Mouse (Mus musculus) liver, embryonic 11.5 days (tissue): ENCODE data around the gene Hdac1. TPM values are rescaled to one million over a fixed set of nuclear protein-coding genes. Genes with fewer than 3 reads are reported as not detected.

ENCODE experiments used
- ATAC-seq: fragments of 200-750 bp; cut with Nextera tagmentation; replicated peaks from 2 replicates; pipeline ENCODE4 v1.8.0; 2017; ENCODE audit warnings: moderate number of reproducible peaks, mild to moderate bottlenecking, moderate TSS enrichment, moderate library complexity; ENCODE audit not compliant: low FRiP score
- DNase-seq: peaks from one replicate; pipeline ENCODE4 v3.0.0-alpha.2; 2017; ENCODE audit warnings: low spot score
- H3K27ac ChIP-seq: fragments of 300-500 bp; sonication (generic); 2 replicates; pipeline ENCODE4 v1.5.1; 2014; ENCODE audit warnings: mild to moderate bottlenecking, low read depth, low read length, control low read depth
- H3K27me3 ChIP-seq: fragments of 300-500 bp; sonication (generic); replicated peaks from 2 replicates; pipeline ENCODE4 v1.6.1; 2014; ENCODE audit warnings: low read length, mixed read lengths; ENCODE audit not compliant: control insufficient read depth, insufficient read depth
- H3K36me3 ChIP-seq: fragments of 300-500 bp; sonication (generic); 2 replicates; pipeline ENCODE4 v1.6.1; 2014; ENCODE audit warnings: mild to moderate bottlenecking, low read length, moderate library complexity, mixed read lengths; ENCODE audit not compliant: control insufficient read depth, insufficient read depth
- H3K4me1 ChIP-seq: fragments of 300-500 bp; sonication (generic); replicated peaks from 2 replicates; pipeline ENCODE4 v1.6.1; 2014; ENCODE audit warnings: low read length, mixed read lengths; ENCODE audit not compliant: control insufficient read depth, insufficient read depth
- H3K4me2 ChIP-seq: fragments of 300-500 bp; sonication (generic); 2 replicates; pipeline ENCODE4 v1.6.1; 2014; ENCODE audit warnings: mild to moderate bottlenecking, control low read depth, moderate library complexity
- H3K4me3 ChIP-seq: fragments of 300-500 bp; sonication (generic); 2 replicates; pipeline ENCODE4 v1.5.1; 2014; ENCODE audit warnings: low read depth, low read length, control low read depth
- H3K9ac ChIP-seq: fragments of 300-500 bp; sonication (generic); 2 replicates; pipeline ENCODE4 v1.6.1; 2014; ENCODE audit warnings: low read depth, low read length, control low read depth
- H3K9me3 ChIP-seq: fragments of 300-500 bp; sonication (generic); 2 replicates; pipeline ENCODE4 v1.6.1; 2016; ENCODE audit warnings: low read length, inconsistent platforms, mixed read lengths; ENCODE audit not compliant: control insufficient read depth
- WGBS: fragments of 180-500 bp; shearing (Covaris S2); extraction: QIAGEN DNeasy Blood & Tissue Kit; methylation state at CpG from one replicate; pipeline ENCODE4 v1.1.7; 2014; 5-methylcytosine and 5-hydroxymethylcytosine counted together
- polyA plus RNA-seq: library from polyadenylated mRNA; unstranded; fragments of >200 nt; fragmentation: Nextera tagmentation; extraction: Ambion mirVana; gene quantifications from 2 replicates; pipeline ENCODE4 v1.2.1, GENCODE M21; 2014

The Hdac1 gene
- polyA plus RNA-seq, 1 experiment from 2014 or later = 215 TPM

DNA sequence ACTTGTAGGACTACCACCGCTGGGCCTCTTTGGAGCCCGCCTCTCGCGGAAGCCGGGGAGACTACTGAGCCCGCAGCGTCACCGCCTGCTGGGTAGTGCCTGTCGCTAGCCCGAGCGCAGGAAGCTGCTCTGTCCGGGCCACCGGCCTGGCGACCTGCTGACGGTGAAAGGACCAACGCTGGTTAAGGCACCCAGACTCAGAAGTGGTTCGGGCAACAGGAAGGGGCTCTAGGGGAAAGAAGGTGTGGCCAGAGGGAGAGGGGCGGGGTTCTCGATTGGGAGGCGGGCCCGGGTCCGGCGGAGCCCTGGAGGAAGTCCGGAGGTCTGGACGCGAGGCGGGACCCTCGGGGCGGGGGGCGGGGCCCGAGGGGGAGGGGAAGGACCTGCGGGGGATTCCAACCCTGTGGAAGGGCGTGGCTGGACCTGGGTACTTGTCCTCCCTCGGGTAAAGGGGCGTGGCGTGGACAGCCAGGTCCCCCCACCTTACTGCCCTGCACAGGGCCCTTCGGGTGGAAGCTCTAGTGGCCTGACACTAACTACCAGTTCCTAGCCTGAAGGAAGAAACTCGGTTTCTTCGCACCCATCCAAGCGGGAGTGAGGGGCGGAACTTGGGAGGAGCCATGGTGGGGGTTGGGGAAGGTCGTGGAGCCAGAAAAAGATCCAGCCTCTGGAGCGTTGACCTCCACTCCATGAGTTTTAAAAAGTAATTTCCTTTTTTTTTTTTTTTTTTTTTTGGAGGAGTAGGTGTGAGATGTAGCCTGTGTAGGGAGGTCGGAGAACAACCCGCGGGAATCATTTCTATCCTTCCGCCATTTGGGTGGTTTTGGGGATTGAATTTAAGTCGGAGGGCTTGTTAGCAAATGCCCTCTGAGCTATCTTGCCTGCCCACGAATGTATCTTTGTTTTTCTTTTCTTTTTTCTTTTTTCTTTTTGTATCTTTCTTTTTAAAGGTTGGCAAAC, 41.6 kb downstream of the Hdac1 start:
- H3K36me3 ChIP-seq = no peaks in the 10 kb centered on the region
- H3K4me1 ChIP-seq = peaks cover 41% of the 10 kb centered on the region
- peak overlapping the region; percentile 76 for H3K9ac ChIP-seq
- peak overlapping the region; percentile 89 for H3K27ac ChIP-seq
- 2% methylated on average over 49 of the region's 49 CpGs for WGBS
- peak; percentile 82 for ATAC-seq
- no peaks in the 10 kb centered on the region for H3K27me3 ChIP-seq
- H3K4me3 ChIP-seq = peak overlapping the region; percentile 63
- peak overlapping the region; percentile 88 for H3K4me2 ChIP-seq
- peak; percentile 96 for DNase-seq
- H3K9me3 ChIP-seq = no peaks in the 10 kb centered on the region

DNA sequence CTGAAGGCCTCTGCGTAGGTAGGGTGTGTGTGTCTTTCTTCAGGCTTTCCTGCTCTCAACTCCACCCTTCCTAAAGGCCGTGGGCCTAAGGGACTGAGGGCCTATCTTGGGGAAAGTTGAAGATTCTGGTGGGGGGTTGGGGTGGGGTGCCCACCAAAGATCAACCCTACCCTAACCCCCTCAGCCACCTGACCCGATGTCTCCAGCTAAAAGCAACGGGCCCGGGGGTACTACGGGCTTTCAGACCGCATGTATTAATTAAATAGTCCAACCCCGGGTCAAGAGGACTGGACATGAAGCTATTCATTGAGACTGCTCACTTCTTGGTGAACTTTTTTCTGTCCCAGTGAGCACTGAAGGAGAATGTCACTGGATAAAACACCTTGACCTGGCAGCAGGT, 42.5 kb downstream of the Hdac1 start:
- peak overlapping the region; percentile 76 for H3K9ac ChIP-seq
- ATAC-seq = no peak
- H3K36me3 ChIP-seq = no peaks in the 10 kb centered on the region
- no peak for DNase-seq
- H3K27me3 ChIP-seq = no peaks in the 10 kb centered on the region
- H3K4me3 ChIP-seq = peak overlapping the region; percentile 63
- WGBS = 79% methylated on average over 8 of the region's 8 CpGs
- peak overlapping the region; percentile 89 for H3K27ac ChIP-seq
- peak overlapping the region; percentile 88 for H3K4me2 ChIP-seq
- no peaks in the 10 kb centered on the region for H3K9me3 ChIP-seq
- peaks cover 44% of the 10 kb centered on the region for H3K4me1 ChIP-seq

DNA sequence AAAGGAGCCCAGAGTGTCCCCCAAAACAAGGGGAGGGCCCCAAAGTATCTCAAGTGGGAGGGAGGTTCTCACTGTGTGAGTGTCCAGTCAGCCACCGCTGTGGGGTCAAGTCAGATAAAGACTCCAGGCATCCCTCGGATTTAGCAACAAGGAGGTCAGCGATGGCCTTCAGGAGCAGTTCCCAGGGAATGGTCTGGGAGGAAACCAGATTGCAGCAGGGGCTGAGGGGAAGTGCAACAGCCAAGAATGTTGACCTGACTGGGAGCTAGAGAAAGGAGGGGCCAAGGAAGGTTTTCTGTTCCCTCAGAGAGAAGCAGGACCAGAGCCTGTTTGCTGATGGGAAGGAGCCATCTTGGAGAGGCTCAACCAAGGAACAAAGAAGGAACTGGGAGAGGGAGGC, 43.6 kb downstream of the Hdac1 start:
- H3K9me3 ChIP-seq = no peaks in the 10 kb centered on the region
- no peak overlapping the region for H3K9ac ChIP-seq
- peak overlapping the region; percentile 75 for H3K27ac ChIP-seq
- peaks cover 40% of the 10 kb centered on the region for H3K4me1 ChIP-seq
- no peak for DNase-seq
- WGBS = 50% methylated on average over 3 of the region's 3 CpGs
- H3K4me2 ChIP-seq = no peak overlapping the region
- no peaks in the 10 kb centered on the region for H3K27me3 ChIP-seq
- H3K4me3 ChIP-seq = no peak overlapping the region
- no peak for ATAC-seq
- H3K36me3 ChIP-seq = no peaks in the 10 kb centered on the region

DNA sequence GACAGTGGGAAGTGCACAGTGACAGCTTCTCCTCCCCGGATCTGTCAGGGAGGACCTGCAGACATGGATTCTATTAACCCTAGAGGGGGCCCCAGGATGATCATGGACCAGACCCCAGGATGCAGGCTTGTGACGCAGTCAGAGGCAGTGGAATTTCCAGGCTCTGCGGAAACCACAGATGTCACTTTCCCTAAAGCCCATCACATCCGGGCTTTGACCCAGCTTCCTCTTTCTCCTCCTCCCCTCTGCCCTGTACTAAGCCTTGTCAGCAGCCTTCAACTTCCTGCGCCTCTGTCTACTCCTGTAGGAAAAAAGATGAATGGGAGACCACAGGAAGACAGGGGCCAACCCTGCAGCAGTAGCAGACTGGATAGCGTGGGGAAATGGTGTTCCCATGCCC, 45.9 kb downstream of the Hdac1 start:
- Histone ChIP-seq H3K36me3 (no peaks in the 10 kb centered on the region), H3K4me1 (peaks cover 25% of the 10 kb centered on the region), H3K27ac (peak overlapping the region; percentile 44; the same call in 1 of the 2 replicates), H3K4me2 (peak overlapping the region; percentile 0), H3K27me3 (peaks cover 8% of the 10 kb centered on the region), H3K4me3 (no peak overlapping the region), H3K9me3 (no peaks in the 10 kb centered on the region), H3K9ac (no peak overlapping the region)
- ATAC-seq (peak; percentile 16; the same call in 1 of the 2 replicates), DNase-seq (no peak)
- WGBS = 17% methylated on average over 6 of the region's 6 CpGs

DNA sequence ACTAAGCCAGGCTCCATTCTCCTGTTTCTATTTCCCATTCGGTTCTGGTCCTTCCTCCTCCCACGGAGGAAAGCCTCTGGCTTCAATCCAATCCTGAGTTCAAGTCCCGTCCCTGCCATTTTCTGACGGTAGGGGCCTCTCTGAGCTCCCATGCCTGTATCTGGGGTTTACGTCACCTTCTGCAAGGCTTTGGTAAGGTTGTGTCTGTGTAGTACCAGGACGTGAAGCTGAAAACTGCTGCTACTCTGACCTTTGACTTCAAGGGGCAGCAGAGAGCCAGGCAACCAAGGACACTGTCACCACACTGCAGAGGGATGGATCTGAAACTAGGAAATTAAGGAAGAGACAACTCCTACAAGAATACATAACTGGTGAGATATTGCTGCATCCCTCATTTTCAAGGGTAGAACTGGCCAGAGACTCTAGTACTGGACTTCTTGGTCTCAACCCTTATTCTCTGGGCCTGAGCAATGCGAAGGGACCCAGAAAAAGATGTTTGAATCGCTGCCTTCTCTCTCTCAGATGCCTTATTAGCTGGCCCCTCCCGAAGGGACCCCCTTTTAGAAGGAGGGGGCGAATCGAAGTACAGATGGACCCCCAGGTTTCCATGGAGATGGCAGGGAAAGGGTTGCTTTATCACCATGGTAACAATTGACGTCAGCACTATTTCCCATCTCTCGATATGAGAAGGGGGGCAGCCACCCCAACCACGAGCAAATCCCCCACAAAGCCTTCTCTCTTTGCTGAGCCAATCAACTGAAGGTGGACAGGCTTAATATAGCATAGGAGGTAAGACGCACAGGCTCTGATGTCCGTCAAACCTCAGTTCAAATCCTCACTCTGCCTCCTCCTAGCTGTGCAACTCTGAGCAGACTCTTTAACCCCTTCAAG, 46.6 kb downstream of the Hdac1 start:
- ATAC-seq (no peak), DNase-seq (no peak)
- no peaks in the 10 kb centered on the region for H3K9me3 ChIP-seq
- H3K4me3 ChIP-seq = no peak overlapping the region
- H3K27me3 ChIP-seq = peaks cover 15% of the 10 kb centered on the region
- H3K27ac ChIP-seq = peak overlapping the region; percentile 32
- no peaks in the 10 kb centered on the region for H3K36me3 ChIP-seq
- WGBS = 31% methylated on average over 16 of the region's 16 CpGs
- peak overlapping the region; percentile 0 for H3K4me2 ChIP-seq
- H3K4me1 ChIP-seq = peaks cover 30% of the 10 kb centered on the region
- no peak overlapping the region for H3K9ac ChIP-seq

DNA sequence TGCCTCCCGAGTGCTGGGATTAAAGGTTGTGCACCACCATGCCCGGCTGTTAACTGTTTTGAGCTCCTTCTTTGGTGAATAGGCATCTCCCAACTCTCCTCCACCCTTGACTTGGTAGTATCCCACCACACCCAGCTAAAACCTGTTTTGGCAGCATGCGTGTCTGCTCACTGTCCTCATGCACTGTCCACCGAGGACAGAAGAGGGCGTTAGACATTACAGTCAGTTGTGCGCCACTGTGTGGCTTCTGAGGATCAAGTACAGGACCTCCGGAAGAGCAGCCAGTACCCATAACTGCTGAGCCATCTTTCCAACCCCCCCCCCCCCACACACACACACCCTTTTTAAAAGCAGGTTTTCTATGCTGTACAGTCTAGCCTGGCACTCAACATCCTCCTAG, 47.8 kb downstream of the Hdac1 start:
- ATAC-seq = no peak
- Histone ChIP-seq H3K9ac (no peak overlapping the region), H3K4me1 (peaks cover 23% of the 10 kb centered on the region), H3K27ac (no peak overlapping the region), H3K9me3 (no peaks in the 10 kb centered on the region), H3K36me3 (no peaks in the 10 kb centered on the region), H3K27me3 (peaks cover 20% of the 10 kb centered on the region), H3K4me2 (no peak overlapping the region), H3K4me3 (no peak overlapping the region)
- WGBS = 64% methylated on average over 7 of the region's 7 CpGs
- no peak for DNase-seq

DNA sequence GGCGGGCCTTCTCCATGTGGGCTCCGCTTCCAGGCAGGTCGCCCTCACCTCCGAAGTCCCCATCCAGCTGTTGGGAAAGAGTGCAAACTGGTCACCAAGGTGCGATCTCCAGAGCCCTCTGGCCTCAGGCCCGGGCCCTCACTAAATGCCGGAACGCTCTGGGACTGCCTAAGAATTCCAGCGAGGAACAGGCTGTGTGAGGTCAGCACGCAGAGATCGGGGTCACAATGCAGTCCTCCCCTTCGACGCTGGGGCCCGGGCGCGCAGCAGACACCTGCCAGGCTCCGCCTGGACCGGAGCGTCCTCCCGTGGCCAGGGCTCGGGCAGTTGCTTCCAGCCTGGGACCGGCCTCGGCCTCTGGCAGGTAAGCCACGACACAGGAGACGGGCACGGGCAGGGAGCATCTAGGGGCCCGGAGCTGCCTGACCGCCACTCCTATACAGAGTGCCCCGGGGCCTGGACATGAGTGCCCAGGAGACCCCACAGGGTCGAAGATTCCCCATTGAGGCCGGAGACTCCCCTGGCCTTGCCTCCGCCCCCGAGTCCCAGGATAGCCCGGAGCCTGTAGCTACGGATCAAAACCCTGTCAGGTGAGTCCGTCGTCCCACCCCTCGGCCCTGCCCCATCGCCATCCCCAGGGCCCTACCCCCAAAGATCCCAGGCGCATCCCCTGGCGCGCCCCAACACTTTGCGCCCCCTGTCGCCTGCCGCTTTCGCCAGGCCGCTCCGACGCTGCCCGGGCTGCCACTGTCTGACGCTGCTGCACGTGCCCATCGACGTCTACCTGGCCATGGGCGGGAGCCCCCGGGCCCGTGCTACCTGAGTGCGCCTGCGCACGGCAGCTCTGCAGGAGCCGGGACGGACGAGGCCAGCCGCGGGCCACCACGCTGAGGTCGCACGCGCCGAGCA, 51.3 kb downstream of the Hdac1 start, which contains the start of the genes Tssk3 and Fam229a:
Gene Tssk3, minus strand, starts transcription at position 51 of the 909 bp plus-strand sequence.
Gene Fam229a, plus strand, starts transcription at position 219 of the 909 bp plus-strand sequence.
- Histone ChIP-seq H3K4me1 (peaks cover 13% of the 10 kb centered on the region; the same call in 1 of the 2 replicates), H3K4me2 (peak within 1 kb of the TSS; percentile 68), H3K27ac (no peak within 1 kb of the TSS), H3K27me3 (peaks cover 20% of the 10 kb centered on the region), H3K9me3 (no peaks in the 10 kb centered on the region), H3K36me3 (peaks cover 18% of the 10 kb centered on the region), H3K4me3 (peak within 1 kb of the TSS; percentile 38), H3K9ac (no peak within 1 kb of the TSS)
- no peak for DNase-seq
- ATAC-seq = peak; percentile 39
- WGBS = 8% methylated on average over 70 of the region's 70 CpGs
